Mouse (Mus musculus) megakaryocyte progenitor cell, adult 5-6 weeks (primary cell): Measurements from ENCODE around the gene Dera. TPM values are rescaled to one million over a fixed set of nuclear protein-coding genes. Genes with fewer than 3 reads are reported as not detected.

ENCODE experiments used
- ATAC-seq: replicated peaks from 2 replicates; pipeline ENCODE4 v1.8.0; 2016; ENCODE audit warnings: mild to moderate bottlenecking, moderate TSS enrichment, inconsistent platforms; ENCODE audit not compliant: poor library complexity
- total RNA-seq, 2 experiments: library from RNA; stranded (forward) in 1 of 2; stranded (reverse) in 1 of 2; fragments of 157-497, 149-512 nt in 1 of 2; fragments of 200-1000 nt in 1 of 2; gene quantifications; 2 replicates each; pipeline versions ENCODE4 v1.2.3 to v1.2.4; 2015 to 2017

Gene Dera
- total RNA-seq, 2 experiments from 2014 or later: 55.1 to 58.5 TPM

GRCm38 (mm10) chr6:137756310-137756709 is 2.0 kb downstream of the Dera start:
- peak; percentile 60 for ATAC-seq

- ATAC-seq: no peak
These were observed 3.5 kb downstream of the Dera start for GRCm38 (mm10) chr6:137757891-137758290.

- ATAC-seq: no peak
These were observed 5.3 kb downstream of the Dera start for GRCm38 (mm10) chr6:137759681-137760080.

GRCm38 (mm10) chr6:137760966-137761365 is 6.6 kb downstream of the Dera start:
- ATAC-seq: no peak

GRCm38 (mm10) chr6:137764572-137765210 is 10.3 kb downstream of the Dera start:
- no peak for ATAC-seq

- no peak for ATAC-seq
These were observed 11.8 kb downstream of the Dera start for GRCm38 (mm10) chr6:137766177-137766576.

- ATAC-seq: no peak
These were observed 17.4 kb downstream of the Dera start for GRCm38 (mm10) chr6:137771621-137772250.

GRCm38 (mm10) chr6:137772918-137773636 is 18.7 kb downstream of the Dera start:
- ATAC-seq: no peak

- no peak for ATAC-seq
These were observed 19.3 kb downstream of the Dera start for GRCm38 (mm10) chr6:137773637-137774028.

GRCm38 (mm10) chr6:137774166-137774565 is 19.8 kb downstream of the Dera start:
- ATAC-seq: no peak

- ATAC-seq: no peak
These were observed 20.8 kb downstream of the Dera start for GRCm38 (mm10) chr6:137775159-137775558.

GRCm38 (mm10) chr6:137776981-137777380 is 22.6 kb downstream of the Dera start:
- ATAC-seq: no peak

- peak; percentile 57 for ATAC-seq
These were observed 29.7 kb downstream of the Dera start for GRCm38 (mm10) chr6:137783899-137784637.

- peak; percentile 60 for ATAC-seq
These were observed 34.7 kb downstream of the Dera start for GRCm38 (mm10) chr6:137788976-137789590.

- peak; percentile 23 for ATAC-seq
These were observed 35.3 kb downstream of the Dera start for GRCm38 (mm10) chr6:137789658-137790057.

- peak; percentile 68 for ATAC-seq
These were observed 41.1 kb downstream of the Dera start for GRCm38 (mm10) chr6:137795494-137795893.

- ATAC-seq: peak; percentile 78
These were observed 42.5 kb downstream of the Dera start for GRCm38 (mm10) chr6:137796596-137797567.

- no peak for ATAC-seq
These were observed 44.9 kb downstream of the Dera start for GRCm38 (mm10) chr6:137799253-137799652.

GRCm38 (mm10) chr6:137803456-137804005 is 49.2 kb downstream of the Dera start:
- ATAC-seq: no peak
